Mouse (Mus musculus) spleen, adult 18-20 months (tissue): ENCODE data around the gene Limk2.

Experiments used
- DNase-seq, 2 experiments: peaks; one replicate each; pipeline ENCODE4 v3.0.0; 2022; ENCODE audit warnings: mixed read lengths in 2 of 2

Limk2 gene

DNA sequence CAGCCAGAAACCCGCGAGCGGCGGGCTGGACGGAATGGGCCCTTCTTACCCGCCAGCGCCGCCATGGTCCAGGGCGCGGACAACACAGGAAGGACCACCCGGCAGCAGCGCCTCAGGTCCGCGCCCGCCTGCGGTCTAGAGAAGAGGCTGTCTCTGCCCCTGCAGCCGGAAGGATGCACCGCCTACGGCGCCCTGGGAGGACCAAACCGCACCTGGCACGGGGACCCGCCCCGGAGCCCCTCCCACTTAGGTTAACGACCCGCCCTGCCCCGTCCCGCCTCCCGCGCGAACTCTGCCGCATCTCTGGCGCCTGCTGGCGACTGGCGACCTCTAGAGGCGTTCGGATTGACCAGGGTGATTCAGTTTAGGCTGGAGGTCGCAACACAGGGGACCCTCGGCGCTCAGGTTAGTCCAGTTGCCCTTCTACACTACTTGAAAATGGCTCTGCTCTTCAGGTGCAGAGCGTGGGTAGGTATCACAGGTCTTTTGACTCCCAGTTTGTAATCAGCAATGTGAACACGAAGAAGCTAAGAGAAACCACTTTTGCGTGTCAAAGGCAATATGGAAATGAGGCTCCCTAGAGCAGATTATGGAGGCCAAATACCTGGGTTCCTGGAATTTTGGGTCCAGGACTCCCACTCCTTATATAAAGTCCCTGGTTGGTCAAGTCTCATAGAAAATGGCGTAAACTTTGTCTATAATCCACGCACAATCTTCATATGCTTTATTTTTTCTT is at the start of gene Limk2:
Gene Limk2, minus strand, starts transcription at position 193 of the 736 bp plus-strand sequence.
- peak; percentile 93 to 96 for DNase-seq

DNA sequence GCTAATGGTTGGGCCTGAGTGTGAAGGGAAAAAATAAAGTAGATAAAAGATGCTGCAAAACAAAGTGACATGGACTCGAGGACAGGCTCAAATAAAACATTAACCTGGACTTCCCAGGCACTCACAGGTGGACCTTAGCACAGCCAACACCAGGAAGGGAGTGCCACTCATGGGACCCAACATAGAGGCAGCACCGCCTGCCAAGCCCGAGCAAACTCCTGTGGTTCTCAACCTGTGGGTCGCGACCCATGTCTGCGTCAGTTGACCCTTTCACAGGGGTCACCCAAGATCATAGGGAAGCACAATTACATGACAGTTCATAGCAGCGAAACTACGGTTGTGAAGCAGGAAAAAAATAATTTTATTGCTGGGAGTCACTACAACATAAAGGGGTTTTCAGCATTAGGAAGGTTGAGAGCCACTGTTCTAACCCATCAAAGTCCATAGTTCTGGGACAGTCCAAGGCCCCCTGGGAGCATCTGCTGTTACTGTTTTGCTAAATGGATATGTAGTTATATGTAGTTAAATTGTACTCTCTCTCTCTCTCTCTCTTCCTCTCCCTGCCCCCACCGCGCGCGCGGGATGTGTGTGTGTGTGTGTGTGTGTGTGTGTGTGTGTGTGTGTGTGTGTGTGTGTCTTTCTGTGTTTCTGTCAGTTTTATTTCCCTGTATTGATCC is 49.6 kb upstream of the Limk2 start:
- DNase-seq, result no peak

DNA sequence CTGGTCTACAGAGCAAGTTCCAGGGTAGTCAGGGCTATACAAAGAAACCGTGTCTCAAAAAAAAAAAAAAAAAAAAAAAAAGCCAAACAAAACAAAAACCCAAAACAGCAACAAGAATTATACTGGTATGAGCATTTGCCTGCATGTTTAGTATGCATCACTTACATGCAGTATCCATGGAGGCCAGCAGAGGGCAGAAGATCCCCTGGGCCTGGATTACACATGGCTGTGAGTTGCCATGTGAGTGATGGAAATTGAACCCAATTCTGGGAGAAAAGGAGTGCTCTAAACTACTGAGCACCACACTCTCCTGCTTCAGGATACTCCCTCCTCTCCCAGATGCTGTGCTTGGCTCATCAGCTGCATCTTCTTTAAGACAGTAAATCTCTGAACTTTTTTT is 47.4 kb upstream of the Limk2 start:
- peak; percentile 39 to 71 for DNase-seq

DNA sequence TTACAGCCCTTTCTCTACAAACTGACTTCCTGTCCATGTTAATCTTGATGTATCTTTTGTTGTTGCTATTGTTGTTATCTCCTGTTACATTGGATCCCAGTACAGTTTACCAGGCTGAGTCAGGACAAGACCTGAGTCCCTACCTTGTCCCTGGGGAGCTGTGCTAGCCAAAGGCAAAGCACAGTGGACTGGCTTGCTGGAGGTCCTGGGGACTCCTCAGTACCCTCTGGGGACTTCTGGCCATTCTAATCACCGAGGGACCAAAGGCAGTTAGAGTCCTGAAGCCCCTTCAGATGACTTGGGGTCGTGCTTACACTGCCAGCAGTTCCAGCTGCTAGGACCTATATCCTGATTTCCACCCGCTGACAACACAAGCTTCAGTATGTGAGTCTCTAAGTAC is 45.5 kb upstream of the Limk2 start:
- DNase-seq, result no peak

DNA sequence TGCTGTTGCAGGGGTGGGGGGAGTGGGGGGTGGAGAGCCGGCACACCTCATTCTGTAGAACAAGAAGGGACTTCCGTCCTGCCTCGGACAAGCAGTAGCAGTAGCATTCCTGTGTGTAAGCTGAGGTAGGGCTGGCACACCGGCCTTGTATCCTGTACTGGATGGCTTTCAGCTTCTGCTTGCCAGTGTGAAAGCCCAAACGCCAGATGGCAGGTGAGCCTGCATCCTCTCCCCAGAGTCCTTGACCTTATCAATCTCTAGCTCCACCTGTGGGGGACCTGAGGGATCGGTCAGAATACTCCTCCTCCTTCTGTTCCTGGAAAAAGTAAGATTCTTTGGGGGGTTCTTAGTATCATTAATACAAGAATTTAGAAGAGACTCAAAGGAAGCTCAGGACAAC is 44.5 kb upstream of the Limk2 start:
- no peak for DNase-seq

DNA sequence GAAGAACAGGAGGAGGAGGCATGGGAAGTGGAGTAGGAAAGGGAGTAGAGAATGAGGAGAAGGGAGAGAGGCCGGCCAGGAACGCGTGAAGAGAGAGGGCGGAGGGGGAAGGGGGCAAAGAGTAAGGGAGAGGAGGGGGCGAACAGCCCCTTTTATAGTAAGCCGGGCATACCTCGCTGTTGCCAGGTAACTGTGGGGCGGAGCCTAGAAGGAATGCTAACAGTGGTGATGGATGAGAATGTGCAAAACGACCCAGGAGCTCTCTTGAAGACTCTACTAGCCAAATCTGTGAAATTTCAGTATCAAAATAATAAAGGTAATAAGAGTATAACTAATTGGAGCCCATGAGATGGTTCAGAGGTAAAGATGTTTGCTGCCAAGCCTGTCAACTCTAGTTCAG is 43.8 kb upstream of the Limk2 start:
- no peak for DNase-seq

DNA sequence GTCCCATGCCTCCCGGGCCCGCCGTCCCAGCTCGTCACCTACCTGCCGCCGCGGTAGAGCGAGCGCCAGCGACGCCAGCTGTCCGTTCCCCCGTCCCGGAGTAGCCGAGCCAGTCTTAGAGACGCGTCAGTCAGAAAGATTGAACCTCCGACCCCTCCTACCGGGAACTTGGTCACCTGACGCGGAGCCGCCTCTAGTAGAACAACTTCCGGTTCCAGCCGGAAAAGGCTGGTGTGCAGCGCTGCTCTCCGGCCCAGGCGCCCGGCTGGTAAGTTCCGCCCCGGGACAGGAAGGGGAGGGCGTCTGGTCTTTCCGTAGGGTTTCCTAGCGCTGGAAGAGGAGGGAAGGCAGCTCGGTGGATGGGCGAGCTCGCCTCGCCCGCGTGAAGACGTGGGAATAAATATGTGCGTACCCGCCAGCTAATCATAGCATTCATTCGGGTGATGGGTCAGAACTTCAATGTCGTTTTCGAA is 43.2 kb upstream of the Limk2 start, which contains the start of gene Rnf185:
Gene Rnf185, minus strand, starts transcription at position 197 of the 473 bp plus-strand sequence.
- peak; percentile 82 to 84 for DNase-seq

DNA sequence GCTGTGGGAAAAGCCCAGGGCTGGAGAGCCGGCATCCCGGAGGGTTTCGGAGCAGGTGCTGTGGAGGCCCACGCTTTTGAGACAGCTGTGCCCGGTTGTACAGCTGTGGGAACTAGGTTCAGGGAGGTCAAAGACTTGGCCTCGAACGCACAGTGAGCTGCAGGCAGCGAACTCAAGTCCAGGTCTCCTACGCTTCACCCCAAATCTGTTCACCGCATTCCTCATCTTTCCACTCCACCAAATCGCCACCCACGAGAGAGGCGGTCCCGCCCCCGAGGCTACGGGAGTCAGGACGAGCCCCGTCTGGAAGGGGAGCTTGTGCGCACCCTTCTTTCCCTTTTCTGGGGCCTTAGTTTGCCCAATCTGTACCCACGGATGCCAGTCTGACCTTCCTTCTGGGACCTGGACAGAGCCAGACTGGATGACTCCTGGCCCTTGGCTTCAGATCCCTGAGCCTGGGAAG is 42.7 kb upstream of the Limk2 start:
- no peak for DNase-seq

DNA sequence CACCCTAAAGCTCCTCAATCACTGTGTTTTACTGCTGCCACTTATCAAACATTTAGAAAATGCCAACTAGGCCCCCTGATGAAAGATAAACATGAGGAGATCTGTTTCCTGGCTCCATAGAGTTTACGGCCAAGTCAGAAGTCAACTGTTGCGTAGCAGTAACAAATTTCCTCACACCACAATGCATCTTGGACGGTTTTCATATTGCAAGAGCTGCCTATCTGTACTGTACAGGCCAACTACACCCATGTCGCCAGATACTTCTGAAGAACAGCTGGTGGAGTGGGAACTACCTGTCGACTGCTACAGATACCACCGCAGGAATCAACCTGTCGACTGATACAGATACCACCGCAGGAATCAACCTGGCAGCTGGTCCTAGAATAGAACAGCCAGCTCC is 35.9 kb upstream of the Limk2 start:
- DNase-seq, result no peak

DNA sequence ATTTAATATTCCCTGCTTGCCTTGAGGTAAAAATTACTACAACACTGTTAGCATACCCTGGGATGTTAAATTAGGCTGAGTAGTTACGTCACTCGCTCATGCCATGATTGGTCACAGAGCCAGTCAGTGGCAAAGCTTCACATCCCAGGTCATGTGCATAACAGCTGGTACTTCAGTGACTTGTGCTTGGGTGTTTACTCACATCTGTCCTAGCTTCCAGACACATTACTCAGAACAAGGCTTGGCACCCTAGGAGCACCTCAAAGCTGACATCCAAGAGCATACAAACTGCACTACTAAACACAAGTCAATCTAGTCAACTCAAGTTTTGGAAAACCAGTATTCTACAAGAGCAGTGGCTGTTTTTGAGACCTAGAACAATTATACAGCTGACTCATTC is 34.1 kb upstream of the Limk2 start:
- DNase-seq, result no peak

DNA sequence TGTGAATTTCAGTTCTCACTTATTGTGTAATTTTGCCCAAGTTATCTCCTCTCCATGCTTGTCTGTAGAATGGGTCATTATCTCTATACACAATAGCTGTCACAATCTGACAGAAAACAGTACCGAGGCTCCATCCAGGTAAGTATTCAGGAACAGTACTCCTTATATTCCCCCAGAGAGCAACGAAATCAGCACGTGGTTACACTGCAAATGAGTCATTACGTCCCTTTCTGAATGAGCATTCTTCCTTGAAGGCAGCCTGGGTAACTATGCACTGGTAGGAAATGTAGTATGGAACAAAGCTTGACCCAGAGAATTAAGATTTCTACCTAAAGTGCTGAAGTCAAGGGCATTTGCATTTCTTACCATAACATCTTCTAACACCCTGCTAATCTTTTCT is 33.7 kb upstream of the Limk2 start:
- DNase-seq, result no peak

DNA sequence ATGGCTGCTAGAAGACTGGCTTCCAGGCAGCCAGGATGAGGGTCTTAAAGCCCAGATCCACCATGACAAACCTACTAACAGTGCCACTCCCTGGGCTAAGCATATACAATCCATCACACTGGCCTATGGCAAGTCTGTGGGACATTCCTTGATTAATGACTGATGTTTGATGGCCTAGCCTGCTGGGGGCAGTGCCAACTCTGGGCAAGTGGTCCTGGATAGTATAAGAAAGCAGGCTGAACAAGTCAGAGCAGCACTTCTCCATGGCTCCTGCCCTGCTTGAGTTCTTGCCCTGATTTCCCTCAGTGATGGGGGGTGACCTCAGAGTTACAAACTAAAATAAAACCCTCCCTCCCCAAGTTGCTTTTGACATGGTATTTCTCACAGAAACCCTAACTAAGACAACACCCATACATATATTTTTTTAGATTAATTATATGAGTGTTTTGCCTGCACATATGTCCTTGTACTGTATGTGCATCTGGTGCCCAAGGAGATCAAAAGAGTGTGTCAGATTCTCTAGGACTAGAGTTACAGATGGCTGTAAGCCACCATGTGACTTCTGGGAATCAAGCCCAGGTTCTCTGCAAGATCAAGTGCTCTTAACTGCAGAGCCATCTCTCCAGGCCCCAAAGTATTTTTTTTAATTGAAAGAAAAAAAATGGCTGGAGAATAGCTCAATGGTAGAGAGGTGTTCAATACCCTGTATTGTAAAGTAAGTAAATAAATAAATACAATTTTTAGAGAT is 32.9 kb upstream of the Limk2 start:
- DNase-seq, result no peak

DNA sequence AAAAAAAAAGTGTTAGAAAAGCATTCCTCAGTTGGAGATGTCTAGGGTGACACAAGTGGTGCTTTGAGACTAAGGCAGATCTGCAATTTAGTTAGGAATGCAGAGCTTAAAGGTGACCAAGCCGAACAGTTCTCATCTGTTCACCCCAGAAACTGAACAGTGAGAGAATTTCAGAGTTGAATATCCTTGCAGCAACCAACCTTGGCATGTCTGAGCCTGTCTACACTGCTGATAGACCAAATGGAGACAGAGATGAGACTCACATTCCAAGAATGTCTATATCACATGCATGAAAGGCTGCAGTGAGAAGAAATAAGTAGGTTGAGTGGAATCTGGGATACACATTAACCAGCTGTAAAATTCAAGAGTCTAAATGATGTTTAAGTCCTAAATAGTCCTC is 28.6 kb upstream of the Limk2 start:
- no peak for DNase-seq

DNA sequence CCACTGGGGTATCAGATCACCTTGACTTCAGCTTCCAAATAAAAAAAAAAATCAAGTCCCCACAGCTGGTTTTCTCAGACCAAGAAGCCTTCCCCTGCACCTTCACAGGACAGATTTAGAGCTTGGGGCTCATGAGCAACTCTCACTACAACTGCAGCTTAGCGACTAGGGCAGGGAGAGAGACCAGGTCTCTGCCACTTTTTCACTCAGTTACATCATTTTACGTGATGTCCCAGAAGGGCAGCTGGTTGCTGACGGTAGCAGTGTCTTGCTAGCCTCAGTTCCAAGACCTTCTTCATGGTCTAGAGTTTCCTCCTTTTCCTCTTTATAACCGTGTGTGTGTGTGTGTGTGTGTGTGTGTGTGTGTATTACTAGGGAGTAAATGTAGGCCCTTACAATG is 24.8 kb upstream of the Limk2 start:
- DNase-seq, result no peak

DNA sequence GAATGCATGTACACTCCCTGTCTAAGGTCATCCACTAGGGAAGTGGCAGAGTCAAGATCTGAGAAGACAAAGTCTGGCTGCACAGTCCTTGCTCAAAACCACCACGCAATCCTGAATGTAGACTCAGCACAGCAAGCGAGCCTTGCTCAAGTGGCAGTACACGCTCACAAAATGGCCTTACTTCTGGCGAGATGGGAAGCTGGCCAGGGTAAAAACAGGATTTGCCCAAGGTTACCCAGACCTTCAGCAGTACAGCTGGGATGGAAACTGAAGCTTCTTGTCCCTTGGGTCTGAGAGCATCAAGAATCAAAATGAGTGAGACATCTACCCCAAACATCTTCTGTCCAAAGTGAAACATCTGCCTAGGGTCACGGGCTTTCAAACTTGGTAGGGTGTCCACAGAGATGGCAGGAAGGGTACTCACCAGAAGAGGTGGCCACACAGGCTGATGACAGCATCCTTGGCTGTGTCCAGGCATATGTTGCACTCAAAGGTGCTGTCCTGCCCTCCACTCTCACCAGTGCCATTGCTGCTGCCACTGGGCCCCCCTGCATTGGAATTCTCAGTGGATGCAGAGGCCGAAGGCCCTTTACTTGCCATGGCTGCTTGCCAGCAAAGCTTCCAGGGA is 23.1 kb upstream of the Limk2 start:
- DNase-seq, result no peak

DNA sequence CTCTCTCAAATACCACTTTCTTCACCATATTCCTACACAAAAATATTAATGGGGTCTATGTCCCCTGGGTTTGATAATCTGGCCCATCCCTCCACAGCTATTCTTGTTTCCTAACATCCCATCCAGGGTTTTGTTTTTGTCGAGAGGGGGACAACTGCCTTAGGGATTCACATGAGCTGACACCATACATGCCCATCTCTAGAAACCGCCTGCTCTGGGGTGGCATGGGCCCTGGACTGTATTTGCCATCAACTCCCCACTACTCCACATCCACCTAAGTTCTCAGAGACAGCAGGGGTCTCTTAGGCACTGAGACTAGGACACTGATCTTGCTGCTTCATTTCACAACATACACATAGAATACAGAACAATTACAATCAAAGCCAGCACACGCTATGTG is 22.5 kb upstream of the Limk2 start:
- DNase-seq, result no peak

DNA sequence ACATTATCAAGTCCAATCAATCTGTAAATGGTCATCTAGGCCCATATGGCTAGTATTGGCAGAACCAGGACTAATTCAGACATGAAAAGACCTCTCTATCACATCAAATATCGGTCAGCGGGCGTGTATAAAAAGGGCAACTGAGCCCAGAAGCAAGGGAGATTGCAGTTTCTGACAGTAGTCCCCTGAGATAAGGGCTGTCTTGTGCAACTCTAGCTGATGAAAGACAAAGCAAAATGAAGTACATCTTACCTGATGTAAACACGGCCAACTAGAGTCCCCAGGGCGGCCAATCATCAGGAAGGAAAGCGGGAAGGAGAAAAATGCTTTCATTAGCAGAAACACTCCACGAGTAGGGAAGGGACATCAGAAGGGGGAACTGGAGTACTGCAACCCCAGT is 19.6 kb upstream of the Limk2 start:
- DNase-seq, result no peak

DNA sequence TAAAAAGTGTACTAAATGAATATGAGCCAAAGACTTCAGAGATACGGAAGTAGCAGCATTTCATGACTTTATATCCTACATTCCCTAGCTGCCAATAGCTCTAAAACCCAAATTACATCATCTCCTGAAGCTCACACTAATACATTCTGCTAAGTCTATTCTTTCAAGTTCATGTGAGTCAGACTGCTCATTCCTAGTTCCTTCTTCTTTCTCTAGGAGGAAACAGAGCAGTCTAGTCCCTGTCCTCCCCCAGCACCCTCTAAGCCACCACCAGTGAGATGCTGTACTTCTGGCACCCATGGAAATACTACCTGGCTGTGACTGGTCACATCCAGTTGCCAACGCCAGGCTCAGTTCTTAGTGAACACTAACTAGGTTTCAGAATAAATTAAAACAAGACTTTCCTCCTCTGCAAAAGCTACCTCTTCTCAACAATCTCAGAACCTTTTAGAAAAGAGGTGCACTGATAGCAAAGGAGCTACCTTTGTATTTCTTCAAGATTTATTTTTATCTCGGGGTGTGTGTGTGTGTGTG is 18.8 kb upstream of the Limk2 start:
- DNase-seq, result no peak

DNA sequence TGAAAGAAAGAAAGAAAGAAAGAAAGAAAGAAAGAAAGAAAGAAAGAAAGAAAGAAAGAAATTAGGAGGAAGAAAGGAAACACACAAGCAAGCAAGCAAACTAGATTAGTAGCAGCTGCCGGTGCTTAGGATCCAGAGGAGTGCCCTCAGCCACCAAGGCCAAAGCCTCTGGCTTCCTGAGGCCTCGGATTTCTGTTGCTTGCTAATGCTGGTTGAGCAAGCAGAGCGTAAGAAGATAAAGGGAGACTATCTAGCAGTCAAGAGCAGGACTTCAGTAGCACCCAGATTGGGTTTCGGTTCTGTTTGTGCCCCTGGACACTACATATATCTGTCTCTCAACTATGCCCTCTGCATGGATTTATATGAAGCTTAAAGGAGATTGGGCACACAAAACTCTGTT is 13.3 kb upstream of the Limk2 start:
- DNase-seq, result no peak

DNA sequence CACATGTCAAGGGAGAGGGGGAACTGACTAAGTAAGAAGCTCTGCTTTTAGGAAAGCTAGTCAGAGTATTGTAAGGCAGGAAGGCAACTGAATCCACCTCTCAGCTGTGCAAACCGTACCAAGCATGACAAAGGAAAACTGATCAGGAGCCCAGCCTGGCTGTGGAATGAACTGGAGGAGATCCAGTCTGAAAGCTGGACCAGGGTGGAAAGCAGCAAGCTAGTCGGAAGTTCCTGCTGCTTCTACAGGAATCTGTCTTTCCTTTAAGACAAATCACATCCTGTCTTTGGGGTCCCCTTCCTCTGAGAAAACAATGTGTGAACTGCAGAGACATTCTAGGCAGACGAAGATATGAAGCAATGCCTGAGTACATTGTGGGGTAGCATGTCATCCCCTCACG is 9.8 kb upstream of the Limk2 start:
- DNase-seq, result no peak

DNA sequence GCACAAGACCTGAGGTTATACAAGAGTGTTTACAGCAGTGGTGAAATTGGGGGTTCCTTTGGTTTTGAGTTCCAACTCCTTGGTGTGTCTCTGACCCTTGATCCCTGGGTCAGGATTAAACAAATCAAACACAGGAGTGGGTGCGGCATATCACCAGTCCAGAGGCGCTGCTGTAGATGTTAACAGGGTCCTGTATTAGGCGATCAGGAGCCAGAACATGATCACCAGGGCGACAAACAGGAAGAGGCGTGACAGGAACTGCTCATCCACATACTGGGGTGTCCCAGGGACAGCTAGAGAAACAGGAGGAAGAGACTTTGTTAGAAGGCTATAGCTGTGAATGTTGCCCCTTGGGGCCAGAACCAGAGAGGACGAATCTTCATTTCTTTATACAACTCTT is 8.8 kb upstream of the Limk2 start:
- DNase-seq, result no peak

DNA sequence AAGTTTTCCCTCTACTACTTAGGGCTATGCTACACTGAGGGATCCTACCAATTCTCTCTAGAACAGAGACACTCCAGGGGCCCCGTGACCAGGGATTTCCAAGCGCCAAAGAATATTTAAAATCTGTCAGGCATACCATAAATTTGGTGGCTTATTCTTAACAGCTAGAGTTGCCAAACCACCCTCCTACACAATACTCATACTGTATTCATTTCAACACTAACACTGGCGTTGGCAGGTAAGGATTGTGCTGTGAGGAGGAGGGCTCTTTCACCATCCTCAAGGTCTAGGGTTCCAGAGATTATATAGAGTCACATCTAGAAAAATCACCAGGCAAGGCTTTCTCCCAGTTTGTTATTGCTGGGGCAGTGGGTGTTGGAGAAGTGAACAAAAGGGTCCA is 7.4 kb upstream of the Limk2 start:
- DNase-seq, result no peak

DNA sequence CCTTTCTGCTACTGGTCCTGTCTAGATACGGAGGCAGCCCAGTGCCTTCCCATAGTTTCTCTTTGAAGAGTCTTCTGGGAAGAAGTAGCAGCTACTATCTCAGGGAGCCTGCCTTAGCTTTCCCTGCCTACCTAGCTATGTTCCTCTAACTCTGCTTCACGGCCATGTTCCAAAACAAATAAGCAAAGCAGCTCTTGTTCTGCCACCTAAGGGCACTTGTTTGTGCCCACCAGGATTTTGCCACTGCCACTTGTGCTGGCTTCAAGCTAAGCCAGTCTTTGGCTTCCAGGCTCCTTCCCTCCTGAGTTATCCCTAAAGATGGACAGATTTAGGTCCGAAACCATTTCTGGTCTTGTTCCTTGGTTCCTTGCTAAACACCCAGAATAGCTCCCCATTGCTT is 3.1 kb upstream of the Limk2 start:
- no peak for DNase-seq
